Mouse (Mus musculus): ENCODE data around the gene Eipr1.

The Eipr1 gene

GRCm38 (mm10) chr12:28750021-28750633 lies 1.5 kb upstream of the Eipr1 start, which contains the start of gene Trappc12:
Trappc12 (minus strand) TSS chr12:28750472.
- ChIA-PET POLR2A (interaction anchor here in 3 of 4 experiments (0.6 to 5.6 kb wide), 59 partner anchors 9 to 1835 kb away, joined by 3 to 74 read pairs (median 4); partner anchors contain the start of genes Adi1 (in 3 of the 3), Rps7 (in 3 of the 3), Rnaseh1 (in 2 of the 3) and Tmem18 (in 1 of the 3)), CTCF (interaction anchor here in 2 of 4 experiments (0.5 to 2.4 kb wide), 3 partner anchors 51 to 161 kb away, joined by 3 to 11 read pairs (median 4); no protein-coding TSS in a partner anchor)

- POLR2A ChIA-PET = interaction anchor here in 3 of 4 experiments (0.7 to 5.6 kb wide), 62 partner anchors 7 to 1834 kb away, joined by 3 to 74 read pairs (median 4); partner anchors contain the start of genes Adi1 (in 3 of the 3), Rps7 (in 3 of the 3), Rnaseh1 (in 2 of the 3) and Tmem18 (in 1 of the 3)
- CTCF ChIA-PET = interaction anchor here in 2 of 4 experiments (1.0 to 2.4 kb wide), 4 partner anchors 33 to 162 kb away, joined by 3 to 11 read pairs (median 4); no protein-coding TSS in a partner anchor
Observed at GRCm38 (mm10) chr12:28750876-28751275, 727 bp upstream of the Eipr1 start.

GRCm38 (mm10) chr12:28756019-28756418 lies 4.4 kb downstream of the Eipr1 start:
- ChIA-PET CTCF (no interaction called here), POLR2A (interaction anchor here in 1 of 4 experiments (0.6 kb wide), 1 partner anchor 16 kb away, joined by 3 read pairs; no protein-coding TSS in a partner anchor)

- ChIA-PET CTCF (interaction anchor here in 1 of 4 experiments (1.2 kb wide), 1 partner anchor 14 kb away, joined by 5 read pairs; no protein-coding TSS in a partner anchor), POLR2A (no interaction called here)
Observed at GRCm38 (mm10) chr12:28769953-28770352, 18.4 kb downstream of the Eipr1 start.

- ChIA-PET POLR2A (no interaction called here), CTCF (interaction anchor here in 1 of 4 experiments (1.6 kb wide), 1 partner anchor 11 kb away, joined by 5 read pairs; no protein-coding TSS in a partner anchor)
Observed at GRCm38 (mm10) chr12:28773815-28774214, 22.2 kb downstream of the Eipr1 start.

- ChIA-PET POLR2A (interaction anchor here in 1 of 4 experiments (1.3 kb wide), 1 partner anchor 139 kb away, joined by 3 read pairs; the partner anchor contains the start of gene Rps7), CTCF (interaction anchor here in 1 of 4 experiments (1.6 kb wide), 1 partner anchor 9 kb away, joined by 5 read pairs; no protein-coding TSS in a partner anchor)
Observed at GRCm38 (mm10) chr12:28775120-28775519, 23.5 kb downstream of the Eipr1 start.

- CTCF ChIA-PET = interaction anchor here in 1 of 4 experiments (1.6 kb wide), 1 partner anchor 9 kb away, joined by 5 read pairs; no protein-coding TSS in a partner anchor
Observed at GRCm38 (mm10) chr12:28775627-28776026, 24.0 kb downstream of the Eipr1 start.

GRCm38 (mm10) chr12:28780180-28780579 lies 28.6 kb downstream of the Eipr1 start:
- ChIA-PET POLR2A (interaction anchor here in 1 of 4 experiments (0.8 kb wide), 1 partner anchor 29 kb away, joined by 3 read pairs; the partner anchor contains the start of gene Trappc12), CTCF (no interaction called here)

More at GRCm38 (mm10) chr12:28775627-28776026, 24.0 kb downstream of the Eipr1 start:
- POLR2A ChIA-PET = interaction anchor here in 1 of 4 experiments (1.3 kb wide), 1 partner anchor 140 kb away, joined by 3 read pairs; the partner anchor contains the start of gene Rps7

- CTCF ChIA-PET = interaction anchor here in 1 of 4 experiments (0.6 kb wide), 1 partner anchor 167 kb away, joined by 12 read pairs; no protein-coding TSS in a partner anchor
- POLR2A ChIA-PET = interaction anchor here in 2 of 4 experiments (1.4 to 3.2 kb wide), 3 partner anchors 14 to 32 kb away, joined by 3 to 26 read pairs (median 4); partner anchors contain the start of genes Eipr1 (in 1 of the 2) and Trappc12 (in 1 of the 2)
Observed at GRCm38 (mm10) chr12:28782637-28783036, 31.0 kb downstream of the Eipr1 start.

GRCm38 (mm10) chr12:28784355-28784754 lies 32.8 kb downstream of the Eipr1 start:
- CTCF ChIA-PET = interaction anchor here in 3 of 4 experiments (0.6 to 1.4 kb wide), 17 partner anchors 8 to 1099 kb away, joined by 3 to 6 read pairs (median 3); partner anchors contain the start of gene Eipr1 (in 1 of the 3)
- POLR2A ChIA-PET = interaction anchor here in 2 of 4 experiments (0.9 to 3.2 kb wide), 7 partner anchors 13 to 148 kb away, joined by 3 to 26 read pairs (median 6); partner anchors contain the start of genes Adi1 (in 1 of the 2), Eipr1 (in 1 of the 2), Rps7 (in 1 of the 2) and Trappc12 (in 1 of the 2)

GRCm38 (mm10) chr12:28784864-28785263 lies 33.3 kb downstream of the Eipr1 start:
- ChIA-PET POLR2A (interaction anchor here in 2 of 4 experiments (0.9 to 3.2 kb wide), 7 partner anchors 10 to 149 kb away, joined by 3 to 26 read pairs (median 6); partner anchors contain the start of genes Adi1 (in 1 of the 2), Eipr1 (in 1 of the 2), Rps7 (in 1 of the 2) and Trappc12 (in 1 of the 2)), CTCF (interaction anchor here in 3 of 4 experiments (0.6 to 1.4 kb wide), 14 partner anchors 10 to 196 kb away, joined by 3 to 6 read pairs (median 4); partner anchors contain the start of gene Eipr1 (in 1 of the 3))

- ChIA-PET CTCF (interaction anchor here in 1 of 4 experiments (0.8 to 1.4 kb wide), 2 partner anchors 11 to 20 kb away, joined by 3 to 4 read pairs; no protein-coding TSS in a partner anchor), POLR2A (interaction anchor here in 2 of 4 experiments (0.9 to 3.2 kb wide), 6 partner anchors 10 to 149 kb away, joined by 3 to 26 read pairs (median 6); partner anchors contain the start of genes Eipr1 (in 1 of the 2), Rps7 (in 1 of the 2) and Trappc12 (in 1 of the 2))
Observed at GRCm38 (mm10) chr12:28785299-28785698, 33.7 kb downstream of the Eipr1 start.

GRCm38 (mm10) chr12:28786310-28786709 lies 34.7 kb downstream of the Eipr1 start:
- ChIA-PET POLR2A (no interaction called here), CTCF (interaction anchor here in 1 of 4 experiments (0.7 kb wide), 1 partner anchor 20 kb away, joined by 3 read pairs; no protein-coding TSS in a partner anchor)

GRCm38 (mm10) chr12:28792613-28793012 lies 41.0 kb downstream of the Eipr1 start:
- CTCF ChIA-PET = interaction anchor here in 1 of 4 experiments (0.6 kb wide), 1 partner anchor 9 kb away, joined by 3 read pairs; no protein-coding TSS in a partner anchor
- POLR2A ChIA-PET = no interaction called here

GRCm38 (mm10) chr12:28793715-28794114 lies 42.1 kb downstream of the Eipr1 start:
- ChIA-PET POLR2A (interaction anchor here in 1 of 4 experiments (1.0 kb wide), 1 partner anchor 158 kb away, joined by 3 read pairs; the partner anchor contains the start of gene Rps7), CTCF (interaction anchor here in 1 of 4 experiments (0.6 kb wide), 2 partner anchors 220 to 496 kb away, joined by 4 to 11 read pairs; no protein-coding TSS in a partner anchor)

- ChIA-PET POLR2A (interaction anchor here in 1 of 4 experiments (1.4 kb wide), 1 partner anchor 10 kb away, joined by 3 read pairs; no protein-coding TSS in a partner anchor), CTCF (no interaction called here)
Observed at GRCm38 (mm10) chr12:28795041-28795440, 43.4 kb downstream of the Eipr1 start.

GRCm38 (mm10) chr12:28796881-28797420 lies 45.3 kb downstream of the Eipr1 start:
- ChIA-PET CTCF (interaction anchor here in 2 of 4 experiments (0.7 kb wide), 2 partner anchors 12 to 33 kb away, joined by 3 to 4 read pairs; no protein-coding TSS in a partner anchor), POLR2A (interaction anchor here in 3 of 4 experiments (0.6 to 1.7 kb wide), 12 partner anchors 12 to 165 kb away, joined by 3 to 13 read pairs (median 3); partner anchors contain the start of genes Eipr1 (in 2 of the 3), Rps7 (in 2 of the 3) and Trappc12 (in 1 of the 3))
